Mouse (Mus musculus) kidney, adult 2 months (tissue): Measurements from ENCODE around the gene Dkkl1.

Source experiments
- CTCF ChIP-seq: fragments of 200-500 bp; conservative IDR thresholded peaks from 2 replicates; pipeline ENCODE4 v1.5.1; 2011; ENCODE audit warnings: low read depth, mild to moderate bottlenecking, control low read depth, low read length, moderate library complexity, mixed read lengths; ENCODE audit not compliant: insufficient read depth, insufficient read length
- POLR2A ChIP-seq: fragments of 200-500 bp; IDR thresholded peaks from one replicate; pipeline ENCODE4 v1.6.1; 2011; ENCODE audit warnings: low read depth, low read length, control low read depth

DNA sequence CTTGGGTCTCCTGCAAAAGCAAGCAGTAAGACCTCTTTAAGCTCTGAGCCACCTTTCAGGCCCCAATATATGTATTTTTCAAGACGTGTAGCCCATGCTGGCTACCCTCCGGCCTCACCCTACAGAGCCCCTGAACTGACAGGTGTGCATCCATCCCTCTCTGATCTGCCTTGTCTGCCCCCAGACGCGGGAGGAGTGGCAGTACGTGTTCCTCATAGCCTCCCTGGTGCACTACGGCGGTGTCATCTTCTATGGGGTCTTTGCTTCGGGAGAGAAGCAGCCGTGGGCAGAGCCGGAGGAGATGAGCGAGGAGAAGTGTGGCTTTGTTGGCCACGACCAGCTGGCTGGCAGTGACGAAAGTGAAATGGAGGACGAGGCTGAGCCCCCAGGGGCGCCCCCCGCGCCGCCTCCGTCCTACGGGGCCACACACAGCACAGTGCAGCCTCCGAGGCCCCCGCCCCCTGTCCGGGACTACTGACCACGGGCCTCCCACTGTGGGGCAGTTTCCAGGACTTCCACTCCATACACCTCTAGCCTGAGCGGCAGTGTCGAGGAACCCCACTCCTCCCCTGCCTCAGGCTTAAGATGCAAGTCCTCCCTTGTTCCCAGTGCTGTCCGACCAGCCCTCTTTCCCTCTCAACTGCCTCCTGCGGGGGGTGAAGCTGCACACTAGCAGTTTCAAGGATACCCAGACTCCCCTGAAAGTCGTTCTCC lies 37.2 kb downstream of the Dkkl1 start:
- TF ChIP-seq POLR2A: no peak
- TF ChIP-seq CTCF: no peak
